Mouse (Mus musculus) CH12.LX (cell line): ENCODE data around the gene Flot2.

Source experiments
- CTCF ChIP-seq, 2 experiments: IDR thresholded peaks in 1 of 2; conservative IDR thresholded peaks in 1 of 2; 2 replicates each; pipeline ENCODE4 v1.5.1; 2011 to 2012; ENCODE audit warnings: low read depth in 2 of 2, low read length in 2 of 2, improper control_type of control experiment in 1 of 2, inconsistent platforms in 1 of 2, mild to moderate bottlenecking in 1 of 2, moderate library complexity in 1 of 2
- ETS1 ChIP-seq: conservative IDR thresholded peaks from 2 replicates; pipeline ENCODE4 v1.6.1; 2012; ENCODE audit warnings: low read depth, mild to moderate bottlenecking, inconsistent platforms, low read length, improper control_type of control experiment, moderate library complexity
- HCFC1 ChIP-seq: IDR thresholded peaks from 2 replicates; pipeline ENCODE4 v1.6.1; 2012; ENCODE audit warnings: low read depth, mild to moderate bottlenecking, inconsistent platforms, low read length, improper control_type of control experiment
- NELFE ChIP-seq: IDR thresholded peaks from 2 replicates; pipeline ENCODE4 v1.6.1; 2011; ENCODE audit warnings: low read depth, low read length, improper control_type of control experiment
- POLR2AphosphoS2 ChIP-seq: IDR thresholded peaks from 2 replicates; pipeline ENCODE4 v1.6.1; 2011; ENCODE audit warnings: low read depth, low read length, improper control_type of control experiment
- USF2 ChIP-seq: conservative IDR thresholded peaks from 2 replicates; pipeline ENCODE4 v1.6.1; 2011; ENCODE audit warnings: low read depth, low read length, improper control_type of control experiment

GRCm38 (mm10) chr11:78053078-78053477, 15.3 kb downstream of the Flot2 start:
- no peak for TF ChIP-seq USF2
- TF ChIP-seq CTCF (conservative IDR thresholded peaks at IDR 0.05 in 1 of 2, IDR thresholded peaks at IDR 0.05 in 1 of 2; ENCODE audit: low read depth in 2 of 2, low read length in 2 of 2): no peak
- TF ChIP-seq POLR2AphosphoS2: no peak
- no peak for TF ChIP-seq ETS1
- no peak for TF ChIP-seq NELFE
- no peak for TF ChIP-seq HCFC1
